Mouse (Mus musculus) layer of hippocampus, postnatal 10 days (tissue): Measurements from ENCODE around the gene Nrip2. TPM values are rescaled to one million over a fixed set of nuclear protein-coding genes. Genes with fewer than 3 reads are reported as not detected.

ENCODE experiments used
- DNase-seq, 2 experiments: peaks; one replicate each; pipeline ENCODE4 v3.0.0; 2021; ENCODE audit warnings: low spot score in 2 of 2
- total RNA-seq, 2 experiments: library from RNA; stranded (reverse); gene quantifications; 2 replicates each; pipeline ENCODE4 v1.2.3; 2021

The Nrip2 gene
- total RNA-seq, 2 experiments from 2014 or later = 5.2 to 5.3 TPM

DNA sequence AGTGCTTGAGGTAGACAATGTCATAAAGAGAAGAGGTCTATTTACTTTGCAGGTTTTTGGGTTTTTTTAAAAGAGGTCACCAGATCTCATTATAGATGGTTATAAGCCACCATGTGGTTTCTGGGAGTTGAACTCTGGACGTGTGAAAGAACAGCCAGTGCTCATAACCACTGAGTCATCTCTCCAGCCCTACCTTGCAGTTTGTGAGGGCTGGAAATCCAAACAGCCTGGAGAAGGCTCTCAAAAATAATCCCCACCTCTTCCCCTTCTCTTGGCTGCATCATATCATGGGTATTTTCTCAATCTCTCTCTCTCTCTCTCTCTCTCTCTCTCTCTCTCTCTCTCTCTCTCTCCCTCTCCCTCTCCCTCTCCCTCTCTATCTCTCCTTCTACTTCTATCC lies 8.4 kb upstream of the Nrip2 start:
- DNase-seq = no peak

DNA sequence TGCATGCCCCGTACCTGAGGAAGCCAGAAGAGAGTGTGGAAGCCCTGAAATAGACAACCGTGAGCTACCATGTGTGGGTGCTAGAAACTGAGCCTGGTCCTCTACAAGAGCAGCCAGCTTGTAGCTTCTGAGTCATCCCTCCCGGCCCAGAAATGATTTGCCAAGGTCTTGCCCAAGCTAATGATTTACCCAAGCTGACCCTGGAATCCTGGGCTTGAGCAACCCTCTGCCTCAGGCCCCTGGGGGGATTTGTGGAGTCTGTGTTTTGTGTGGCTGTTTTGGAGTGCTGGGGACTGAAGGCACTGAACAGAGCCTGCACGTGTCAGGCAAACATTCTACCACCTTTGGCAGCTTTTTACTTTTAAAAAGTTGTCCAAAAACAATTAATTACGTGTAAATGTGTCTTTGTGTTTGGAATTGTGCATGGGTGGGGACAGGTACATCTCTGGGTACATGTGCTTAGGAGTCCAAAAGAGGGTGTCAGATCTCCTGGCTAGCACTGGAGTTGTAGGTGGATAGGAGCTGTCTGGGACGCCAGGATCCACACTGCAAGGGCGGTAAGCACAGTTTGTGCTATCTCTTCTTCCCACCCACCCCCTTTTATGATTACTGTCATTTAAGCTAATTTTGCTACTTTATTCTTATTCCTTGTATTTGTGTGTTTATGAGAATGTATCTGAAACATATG lies 1.4 kb upstream of the Nrip2 start:
- no peak for DNase-seq

DNA sequence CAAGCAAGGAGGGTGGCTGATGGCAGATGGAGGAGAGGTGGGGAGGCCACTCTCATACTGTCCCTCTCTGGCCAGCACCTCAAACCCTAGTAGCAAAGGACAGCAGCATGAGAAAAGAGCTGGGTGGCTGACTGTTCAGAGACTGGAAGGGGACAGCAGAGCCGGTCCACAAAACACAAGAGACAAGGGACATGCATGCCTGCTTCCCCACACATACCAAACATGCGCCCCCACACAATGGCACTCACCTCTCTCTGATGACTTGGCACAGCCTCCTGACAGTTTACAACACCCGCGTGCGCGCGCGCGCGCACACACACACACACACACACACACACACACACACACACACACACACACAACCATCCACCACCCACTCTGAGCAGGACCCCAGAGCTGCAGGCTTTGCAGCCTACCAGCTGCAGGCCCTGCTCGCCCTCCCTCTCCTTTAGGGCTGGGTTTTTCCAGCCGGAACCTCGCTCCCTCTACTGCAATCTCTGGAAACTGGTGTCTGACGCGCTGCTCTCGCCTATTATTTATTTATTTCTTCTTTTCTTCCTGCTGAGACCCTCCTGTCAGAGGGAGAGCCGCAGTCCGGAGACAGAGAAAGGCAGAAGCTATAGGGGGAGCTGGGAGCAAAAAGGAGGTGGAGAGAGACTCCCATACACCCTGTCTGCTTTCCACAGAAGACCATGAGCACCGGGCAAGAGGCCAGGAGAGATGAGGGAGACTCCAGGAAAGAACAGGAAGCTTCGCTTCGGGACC lies 507 bp downstream of the Nrip2 start:
- DNase-seq = peak; percentile 43 to 55

DNA sequence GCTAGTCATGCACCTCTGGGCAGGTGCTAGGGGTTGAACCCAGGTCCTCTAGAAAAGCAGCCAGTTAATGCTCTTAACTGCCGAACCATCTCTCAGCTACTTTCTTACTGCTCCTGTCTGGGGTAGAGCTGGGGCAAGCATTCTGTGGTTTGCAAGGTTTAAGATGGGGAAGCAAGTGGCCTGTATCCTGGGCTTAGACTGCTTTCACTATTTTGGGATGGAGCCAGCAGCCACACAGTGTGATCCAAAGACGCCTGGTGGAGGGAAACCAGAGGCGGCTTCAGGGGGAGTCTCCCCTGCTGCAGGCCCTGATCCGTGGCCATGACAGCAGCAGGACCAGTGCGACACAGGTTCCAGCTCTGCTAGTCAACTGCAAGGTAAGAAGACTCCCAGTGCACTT lies 5.6 kb downstream of the Nrip2 start:
- no peak for DNase-seq

DNA sequence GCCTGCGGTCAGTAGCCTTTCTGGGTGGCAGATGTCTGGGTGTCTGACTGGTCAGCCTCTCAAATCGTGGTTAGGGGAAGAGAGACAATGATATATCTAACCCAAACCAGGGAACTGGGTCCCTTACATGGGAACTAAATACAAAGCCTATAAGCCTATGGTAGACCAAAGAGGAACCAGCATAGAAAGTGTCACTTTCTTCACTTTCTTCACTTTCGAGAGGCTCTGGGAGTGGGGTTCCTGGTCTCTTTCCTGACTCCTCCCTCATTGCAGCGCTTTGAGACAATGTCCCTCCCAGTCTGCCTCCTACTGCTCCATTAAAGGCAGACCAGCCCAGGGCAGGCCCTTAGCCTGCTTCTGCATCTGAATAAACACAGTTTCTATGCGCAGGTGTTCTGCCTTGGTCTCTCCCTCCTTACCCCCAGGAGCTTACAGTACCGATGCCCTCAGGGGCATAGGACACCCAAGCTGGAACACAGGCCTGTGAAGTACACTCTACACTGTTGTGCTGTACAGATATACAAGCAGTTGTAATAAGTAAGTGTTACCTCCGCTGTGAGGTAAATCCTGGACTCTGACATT lies 9.5 kb downstream of the Nrip2 start:
- DNase-seq = no peak

DNA sequence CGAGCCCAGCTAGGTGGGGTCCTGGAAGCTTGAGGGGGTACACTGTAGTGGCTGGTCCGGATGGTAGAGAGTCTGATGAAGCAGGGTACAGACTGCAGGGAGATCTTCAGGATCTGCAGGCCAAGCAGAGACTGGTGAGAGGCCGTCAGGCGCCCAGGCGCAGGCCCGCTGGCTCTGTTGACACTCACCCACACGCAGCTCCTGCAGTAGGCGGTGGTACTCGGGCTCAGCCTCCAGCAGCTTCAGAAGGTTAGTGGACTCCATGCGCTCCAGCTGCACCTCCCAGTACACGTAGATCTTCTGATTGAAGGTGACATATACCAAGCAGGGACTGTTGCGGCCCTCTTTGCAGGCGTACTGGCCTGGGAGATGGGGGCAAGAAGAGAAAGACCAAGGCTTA lies 11.2 kb downstream of the Nrip2 start:
- DNase-seq = no peak

DNA sequence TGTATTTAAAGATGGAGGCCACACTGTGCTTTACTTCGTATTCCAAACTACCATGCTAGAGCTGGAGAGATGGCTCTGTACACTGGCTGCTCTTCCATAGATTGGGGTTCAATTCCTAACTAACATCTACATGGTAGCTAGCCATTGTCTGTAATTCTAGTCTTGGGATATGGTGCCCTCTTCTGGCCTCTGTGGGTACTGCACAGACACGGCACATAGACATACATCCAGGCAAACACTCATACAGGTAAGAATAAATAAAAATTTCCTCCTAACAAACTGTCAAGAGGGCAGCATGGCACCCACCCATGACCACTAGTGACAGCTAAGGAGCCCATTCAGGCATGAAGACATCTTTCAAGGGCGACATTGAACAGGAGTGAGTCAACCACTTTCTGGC lies 12.0 kb downstream of the Nrip2 start:
- DNase-seq = peak; percentile 88 to 89

DNA sequence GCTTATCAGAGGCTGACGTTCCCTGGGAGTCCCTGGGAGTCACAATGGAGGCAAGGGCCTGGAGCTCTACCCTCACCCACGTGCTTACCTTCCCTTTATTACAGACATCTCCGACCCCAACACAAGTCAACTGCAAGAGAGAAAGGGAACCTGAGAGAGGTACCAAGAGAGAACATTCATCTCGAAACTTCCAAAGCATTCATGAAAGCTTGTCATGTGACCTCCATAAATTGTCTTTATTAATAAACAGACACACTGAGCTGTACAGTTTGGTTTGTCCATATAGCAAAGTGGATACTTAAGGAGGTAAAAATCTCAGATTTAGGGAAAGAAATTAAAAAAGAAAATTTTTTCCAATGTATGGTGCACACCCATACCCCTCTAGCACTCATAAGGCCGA lies 17.1 kb downstream of the Nrip2 start:
- DNase-seq = no peak

DNA sequence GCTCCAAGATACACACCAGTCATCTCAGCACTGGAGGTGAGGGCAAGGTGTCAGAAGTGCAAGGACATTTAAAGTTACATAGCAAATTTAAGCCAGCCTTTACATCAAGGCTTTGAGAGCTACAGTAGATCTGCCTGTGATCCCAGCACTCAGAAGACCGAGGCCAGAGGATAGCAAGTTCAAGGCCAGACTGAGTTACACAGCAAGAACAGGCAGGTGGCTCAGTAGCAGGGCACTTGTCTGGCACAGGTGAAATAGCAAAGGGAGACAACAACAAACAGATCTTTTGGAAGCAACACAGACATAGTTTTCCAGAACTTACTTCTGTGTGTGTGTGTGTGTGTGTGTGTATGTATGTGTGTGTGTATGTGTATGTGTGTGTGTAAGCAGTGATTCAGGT lies 19.0 kb downstream of the Nrip2 start:
- DNase-seq = no peak

DNA sequence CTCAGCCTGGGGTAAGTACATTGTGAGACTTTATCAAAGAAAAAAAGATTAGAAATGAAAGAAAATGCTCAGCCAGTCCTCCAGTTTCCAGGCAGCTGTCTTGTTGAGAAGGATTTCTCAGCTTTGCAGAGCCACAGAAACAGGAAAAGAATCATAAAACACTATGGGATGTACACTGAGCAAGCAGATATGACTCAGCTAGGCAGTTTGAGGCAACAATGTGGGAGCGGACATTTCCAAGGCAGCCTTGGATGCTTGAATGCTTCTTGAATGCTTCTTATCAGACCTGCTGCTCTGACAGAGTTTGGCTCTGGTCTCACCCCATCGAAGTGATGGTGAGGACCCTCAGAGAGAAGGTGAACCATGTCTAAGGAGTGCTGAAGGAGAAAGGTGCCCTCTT lies 21.9 kb downstream of the Nrip2 start:
- no peak for DNase-seq

DNA sequence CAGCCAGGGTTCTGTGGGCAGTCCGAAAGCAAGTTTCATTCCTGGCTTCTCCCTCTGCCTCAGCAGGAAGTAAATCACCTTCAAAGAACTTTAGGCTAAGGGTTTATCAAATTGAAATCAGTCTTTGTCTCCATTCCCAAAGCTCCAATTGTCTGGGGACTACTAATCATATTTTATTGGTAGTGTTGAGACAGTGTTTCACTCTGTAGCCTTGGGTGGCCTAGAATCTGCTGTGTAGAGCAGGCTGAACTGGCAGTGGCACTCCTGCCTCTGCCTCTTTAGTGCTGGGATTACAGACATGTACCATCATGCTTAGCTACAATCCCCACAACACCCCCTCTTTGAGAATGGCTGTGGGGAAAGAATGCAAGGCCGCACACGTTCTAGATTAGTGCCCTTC lies 22.4 kb downstream of the Nrip2 start:
- no peak for DNase-seq

DNA sequence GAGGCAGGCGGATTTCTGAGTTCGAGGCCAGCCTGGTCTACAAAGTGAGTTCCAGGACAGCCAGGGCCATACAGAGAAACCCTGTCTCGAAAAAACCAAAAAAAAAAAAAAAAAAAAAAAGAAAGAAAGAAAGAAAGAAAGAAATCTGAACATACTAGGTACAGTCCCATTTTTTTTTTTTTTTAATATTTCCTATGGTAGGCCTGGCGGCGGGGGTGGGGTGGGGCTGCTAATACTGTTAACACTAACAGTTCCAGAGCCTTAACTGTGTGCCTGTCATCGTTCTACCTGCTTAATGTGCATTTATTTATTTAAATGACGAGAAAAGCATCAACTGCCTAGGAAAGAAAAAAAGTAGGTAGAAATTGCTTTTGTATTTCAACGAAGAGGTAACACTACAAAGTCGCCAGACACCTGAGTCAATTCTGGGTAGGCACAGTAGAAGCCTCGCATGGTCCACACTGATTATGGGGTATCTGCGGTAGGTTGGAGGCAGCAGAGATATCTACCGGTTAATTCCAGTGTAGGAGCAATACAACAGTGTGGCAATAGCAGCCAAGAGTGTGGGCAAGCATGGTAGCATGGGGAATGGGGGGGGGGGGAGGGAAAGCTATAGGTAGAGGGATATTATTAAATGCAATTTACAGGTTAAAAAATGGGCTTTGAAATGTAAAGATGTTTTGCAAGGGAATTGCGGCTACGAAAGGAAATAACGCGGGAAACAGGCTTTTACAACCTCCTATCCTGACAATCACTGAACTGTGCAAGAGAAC lies 24.6 kb downstream of the Nrip2 start:
- no peak for DNase-seq

DNA sequence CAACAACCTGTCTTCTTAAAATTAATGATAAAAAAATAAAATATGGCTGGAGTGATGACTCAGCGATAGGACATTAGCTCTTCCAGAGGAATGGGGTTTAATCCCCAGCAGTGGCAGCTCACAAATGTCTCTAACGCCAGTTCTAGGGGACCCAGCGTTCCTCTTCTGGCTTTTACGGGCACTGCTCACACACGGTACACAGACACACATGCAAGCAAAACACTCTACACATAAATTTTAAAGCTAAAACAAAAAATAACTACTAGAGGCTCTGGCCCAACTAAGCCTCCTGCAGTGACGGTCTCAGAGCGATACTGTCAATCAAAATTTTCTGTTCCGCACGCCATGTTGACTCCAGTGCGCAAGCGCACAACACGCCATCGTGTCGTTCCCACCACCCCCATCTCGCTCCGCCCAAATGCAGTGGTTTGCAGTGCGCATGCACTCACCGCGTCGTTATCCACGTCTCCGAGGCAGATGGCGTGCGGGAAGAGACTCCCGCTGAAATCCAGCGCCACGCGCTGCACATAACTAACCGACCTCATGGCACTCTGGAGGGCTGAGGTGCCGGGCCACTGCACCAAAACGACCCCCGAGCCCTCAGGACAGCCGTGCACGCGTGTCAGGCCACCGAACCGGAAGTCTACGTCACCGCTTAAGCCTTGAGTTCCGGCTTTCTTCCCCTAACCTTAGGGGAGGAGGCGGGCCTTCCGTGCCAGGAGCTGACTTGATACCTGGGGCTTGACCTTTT lies 25.3 kb downstream of the Nrip2 start, which contains the start of gene Itfg2:
TSS of gene Itfg2 (minus strand) at position 663 of the 751 bp plus-strand sequence.
- DNase-seq = peak; percentile 95 to 96

DNA sequence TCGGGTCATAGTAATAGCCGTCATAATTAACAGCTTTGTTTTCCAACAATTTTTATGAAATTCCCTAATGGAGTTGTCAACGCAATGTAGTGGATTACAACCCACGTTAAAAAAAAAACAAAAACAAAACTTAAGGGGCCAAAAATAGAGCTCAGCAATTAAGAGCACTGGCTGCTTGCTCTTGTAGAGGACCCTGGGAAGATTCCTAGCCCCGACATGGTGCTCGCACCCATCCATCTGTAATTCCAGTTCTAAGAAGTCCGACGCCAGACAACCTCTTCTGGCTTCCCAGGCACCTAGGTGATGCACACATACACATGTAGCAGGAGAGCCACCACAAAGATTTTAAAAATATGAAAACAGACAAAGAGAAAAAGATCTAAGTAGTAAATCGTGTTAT lies 25.9 kb downstream of the Nrip2 start:
- no peak for DNase-seq

DNA sequence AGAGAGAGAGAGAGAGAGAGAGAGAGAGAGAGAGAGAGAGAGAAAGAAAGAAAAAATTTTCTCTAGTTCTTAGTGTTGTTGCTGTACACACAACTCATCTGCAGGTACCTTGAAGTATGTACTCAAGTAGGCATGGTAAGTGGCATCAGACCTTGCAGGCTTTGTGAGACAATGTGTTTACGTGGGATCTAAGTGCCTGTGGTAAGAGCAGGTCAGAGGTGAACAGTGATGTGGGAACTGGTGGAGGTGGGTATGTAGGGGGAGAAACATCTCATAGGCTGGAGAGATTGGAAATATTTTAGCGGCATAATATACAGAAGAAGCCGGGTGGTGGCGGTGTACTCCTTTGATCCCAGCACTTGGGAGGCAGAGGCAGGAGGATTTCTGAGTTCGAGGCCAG lies 28.5 kb downstream of the Nrip2 start:
- DNase-seq = no peak

DNA sequence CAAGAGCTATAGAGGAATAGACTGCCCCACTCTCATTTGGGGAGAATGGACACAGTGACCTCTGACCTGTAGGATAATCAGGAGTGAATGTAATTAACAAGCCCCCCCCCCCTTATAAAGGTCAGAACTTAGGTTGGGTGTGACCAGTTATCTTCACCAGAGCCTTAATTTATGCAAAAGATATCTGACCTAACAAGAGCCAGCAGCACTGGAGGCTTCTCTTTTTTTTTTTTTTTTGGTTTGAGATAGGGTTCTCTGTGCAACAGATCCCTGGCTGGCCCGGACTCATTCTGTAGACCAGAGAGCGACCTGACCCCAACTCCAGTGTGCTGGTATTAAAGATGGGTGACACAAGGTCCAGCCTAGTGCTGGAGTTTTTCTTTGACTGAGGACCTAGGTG lies 30.2 kb downstream of the Nrip2 start:
- DNase-seq = no peak

DNA sequence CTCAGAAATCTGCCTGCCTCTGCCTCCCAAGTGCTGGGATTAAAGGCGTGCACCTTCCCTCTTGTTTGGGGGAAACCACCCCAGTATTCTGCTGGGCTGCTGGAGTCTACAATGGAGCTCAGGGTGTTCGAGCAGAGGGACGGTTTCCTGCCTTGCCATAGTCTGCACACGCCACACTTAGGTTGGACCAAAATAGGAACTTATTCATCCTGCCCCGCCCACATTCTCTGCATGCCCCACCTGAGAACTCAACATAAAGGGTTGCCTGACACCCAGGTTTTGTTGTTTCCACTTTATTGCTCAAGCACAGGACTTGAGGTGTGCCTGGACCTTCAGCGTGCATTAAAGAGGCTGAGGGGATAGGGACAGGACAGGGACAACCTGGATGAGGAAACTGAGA lies 30.7 kb downstream of the Nrip2 start:
- DNase-seq = no peak

DNA sequence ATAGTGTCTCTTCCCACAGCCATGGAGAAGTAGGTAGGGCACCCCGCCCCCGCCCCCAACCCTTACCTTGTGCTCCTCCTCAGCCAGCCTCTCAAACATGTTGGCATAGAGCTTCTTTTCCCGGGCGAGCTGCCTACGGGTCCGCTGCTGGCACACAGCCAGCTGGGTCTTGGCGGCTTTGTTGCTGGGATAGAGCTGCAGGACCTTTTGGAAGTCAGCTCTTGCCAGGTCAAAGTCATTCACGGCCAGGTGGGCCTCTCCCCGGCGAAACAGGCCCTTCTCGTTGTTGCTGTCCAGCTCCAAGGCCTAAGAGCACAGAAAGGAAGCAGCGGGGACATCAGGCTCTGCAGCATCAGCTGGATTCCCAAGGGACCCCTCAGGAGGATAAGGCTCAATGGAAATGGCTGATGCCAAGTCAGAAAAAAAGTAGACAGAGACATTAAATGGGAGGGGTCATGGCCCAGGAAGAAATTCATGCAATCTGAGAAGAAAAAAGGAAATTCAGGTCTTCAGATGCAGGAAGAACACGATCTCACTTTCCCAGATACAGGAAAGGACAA lies 33.3 kb downstream of the Nrip2 start:
- no peak for DNase-seq

DNA sequence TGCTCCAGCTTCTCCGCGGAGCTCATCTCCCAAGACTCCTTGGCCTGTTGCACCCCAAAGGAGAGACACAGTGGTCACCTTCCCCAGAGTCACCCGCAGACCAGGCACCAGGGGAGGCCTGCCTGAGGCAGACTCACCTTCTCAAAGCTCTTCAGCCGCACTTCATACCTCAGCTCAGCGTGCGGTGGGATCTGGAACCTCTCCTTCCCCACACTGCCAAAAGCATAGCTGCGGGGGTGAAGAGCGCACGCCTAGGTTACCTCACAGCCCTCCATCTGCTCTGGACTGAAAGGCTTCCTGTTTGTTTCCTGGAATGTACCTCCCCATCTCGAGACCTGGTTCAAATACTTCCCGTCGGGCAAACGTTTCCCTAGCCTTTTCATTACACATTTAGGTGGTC lies 34.5 kb downstream of the Nrip2 start:
- no peak for DNase-seq

DNA sequence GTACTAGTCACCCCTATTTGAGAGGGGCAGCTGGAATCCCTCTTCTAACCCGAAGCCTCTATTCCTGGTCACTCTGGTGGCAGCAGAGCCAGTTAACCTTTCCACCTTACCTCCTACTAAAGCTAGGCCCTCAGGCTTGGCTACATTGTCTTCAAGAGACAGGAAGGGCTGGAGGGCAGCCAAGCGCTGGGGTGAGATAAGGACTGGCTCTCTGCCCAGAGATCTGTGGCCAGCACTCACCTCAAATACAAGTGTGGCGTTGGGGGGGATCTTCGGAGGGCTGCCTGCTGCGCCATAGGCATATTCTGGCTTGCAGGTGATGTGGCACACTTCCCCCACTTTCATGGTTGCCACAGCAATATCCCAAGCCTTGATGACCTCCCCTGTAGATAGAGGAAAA lies 36.4 kb downstream of the Nrip2 start:
- DNase-seq = no peak
